Mouse (Mus musculus) lung, postnatal 0 days (tissue): ENCODE data around the gene Kifc1.

Experiments used
- CTCF ChIP-seq: IDR thresholded peaks from 2 replicates; pipeline ENCODE4 v1.5.1; 2016; ENCODE audit warnings: antibody characterized with exemption, mild to moderate bottlenecking
- EP300 ChIP-seq: IDR thresholded peaks from 2 replicates; pipeline ENCODE4 v1.6.1; 2016; ENCODE audit warnings: antibody characterized with exemption, mild to moderate bottlenecking, control low read depth

DNA sequence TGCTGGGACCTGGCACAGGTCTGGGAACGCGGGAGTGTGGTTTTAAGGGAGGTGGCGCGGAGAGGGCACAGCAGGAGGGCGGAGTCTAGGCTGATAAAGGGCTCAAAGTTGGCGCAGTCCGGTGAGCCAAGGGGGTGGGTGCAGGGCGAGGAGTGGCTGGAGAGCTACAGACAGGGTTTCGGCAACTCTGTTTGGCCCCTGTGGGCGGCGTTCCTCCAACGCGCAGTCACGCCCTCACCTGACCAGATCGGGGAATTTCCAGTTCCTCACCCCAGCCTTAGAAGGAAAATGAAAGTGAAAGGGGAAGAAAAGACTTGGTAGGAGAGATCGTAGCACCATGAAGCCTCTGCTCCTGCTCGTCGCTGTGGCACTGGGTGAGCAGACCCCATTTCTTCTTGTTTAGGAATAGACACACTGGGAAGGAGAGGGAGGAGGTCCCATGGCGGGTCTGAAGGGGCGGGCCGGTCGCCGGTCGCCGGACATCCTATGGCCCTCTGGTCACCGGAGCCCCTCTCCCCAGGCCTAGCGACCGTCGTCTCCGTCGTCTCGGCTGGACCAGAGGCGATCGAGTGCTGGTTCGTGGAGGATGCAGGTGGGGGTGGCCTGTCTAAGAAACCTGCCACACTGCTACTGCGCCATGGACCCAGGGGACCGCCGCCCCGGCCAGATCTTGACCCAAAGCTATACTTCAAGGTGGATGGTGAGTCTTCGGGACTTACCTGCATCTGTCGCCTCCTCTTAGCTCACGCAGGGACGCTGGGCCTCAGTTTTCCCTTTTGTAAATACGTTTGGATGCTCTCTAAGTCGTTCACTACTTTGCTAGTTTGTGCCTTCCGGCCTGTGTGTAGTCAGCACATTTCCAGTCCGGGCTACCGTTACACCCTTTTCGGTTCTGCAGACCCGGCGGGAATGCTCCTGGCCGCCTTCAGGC is 29.2 kb upstream of the Kifc1 start:
- TF ChIP-seq CTCF, result peak; percentile 63
- TF ChIP-seq EP300, result no peak
